Comparison of ENCODE assay signal across 8 mouse cellular contexts in genomic region chr19:46045696-46046311, GRCm38 (mm10). TPM values are rescaled to one million over a fixed set of nuclear protein-coding genes. Genes with fewer than 3 reads are reported as not detected.
A peak's percentile ranks its signal among the peaks of the same experiment; 100 is the strongest.
DNase-seq lines count a peak whose midpoint lies in the region; ATAC-seq lines count a peak whose summit lies in the region.

No protein-coding gene starts in this region.

- H3K27ac ChIP-seq in forebrain, embryonic 16.5 days (ENCODE audit: low read length), result peak overlapping the region; percentile 98
- H3K27ac ChIP-seq in hindbrain, embryonic 11.5 days (ENCODE audit: low read depth, low read length), result peak overlapping the region; percentile 96
- H3K27ac ChIP-seq in limb, embryonic 10.5 days, result peak overlapping the region; percentile 97

- H3K9ac ChIP-seq in forebrain, embryonic 16.5 days (replicated peaks; ENCODE audit: low read depth, low read length), result peak overlapping the region; percentile 98
- H3K9ac ChIP-seq in hindbrain, embryonic 11.5 days (ENCODE audit: low read depth, low read length), result peak overlapping the region; percentile 92

- WGBS in forebrain, embryonic 16.5 days, result 0% methylated on average over 6 of the region's 7 CpGs
- 2% methylated on average over 7 of the region's 7 CpGs for WGBS in hindbrain, embryonic 11.5 days
- WGBS in limb, embryonic 10.5 days, result under 1% methylated on average over 7 of the region's 7 CpGs

- peak overlapping the region; percentile 79 for H3K4me2 ChIP-seq in forebrain, embryonic 16.5 days (ENCODE audit: low read length)
- H3K4me2 ChIP-seq in hindbrain, embryonic 11.5 days (replicated peaks; ENCODE audit: low read depth, low read length), result peak overlapping the region; percentile 90

- peak; percentile 29 for ATAC-seq in forebrain, embryonic 16.5 days
- ATAC-seq in hindbrain, embryonic 11.5 days (ENCODE audit: low FRiP score), result peak; percentile 9

- peak overlapping the region; percentile 87 for H3K4me3 ChIP-seq in forebrain, embryonic 16.5 days (replicated peaks; ENCODE audit: low read length)
- H3K4me3 ChIP-seq in hindbrain, embryonic 11.5 days (ENCODE audit: low read depth, low read length), result peak overlapping the region; percentile 72
- H3K4me3 ChIP-seq in limb, embryonic 10.5 days, result peak overlapping the region; percentile 96

- no peaks in the 10 kb centered on the region for H3K36me3 ChIP-seq in forebrain, embryonic 16.5 days (ENCODE audit: control insufficient read depth, insufficient read depth)
- no peaks in the 10 kb centered on the region for H3K36me3 ChIP-seq in hindbrain, embryonic 11.5 days (ENCODE audit: control insufficient read depth, insufficient read depth, low read length)
- no peaks in the 10 kb centered on the region for H3K36me3 ChIP-seq in limb, embryonic 10.5 days
- no peaks in the 10 kb centered on the region for H3K36me3 ChIP-seq in splenic B cell, adult 2 months (ENCODE audit: control insufficient read depth, insufficient read depth, low read length, poor library complexity, severe bottlenecking)

- no peaks in the 10 kb centered on the region for H3K27me3 ChIP-seq in forebrain, embryonic 16.5 days (replicated peaks; ENCODE audit: control insufficient read depth, insufficient read depth, low read length)
- H3K27me3 ChIP-seq in hindbrain, embryonic 11.5 days (ENCODE audit: control insufficient read depth, insufficient read depth, low read length), result no peaks in the 10 kb centered on the region
- no peaks in the 10 kb centered on the region for H3K27me3 ChIP-seq in limb, embryonic 10.5 days (ENCODE audit: low read depth, poor library complexity, severe bottlenecking)
- H3K27me3 ChIP-seq in splenic B cell, adult 2 months (ENCODE audit: control insufficient read depth, insufficient read depth, low read length, poor library complexity, severe bottlenecking), result no peaks in the 10 kb centered on the region

- peak; percentile 47 to 65 for DNase-seq in layer of hippocampus, adult 8-10 months (ENCODE audit: low spot score in 2 of 2)
- DNase-seq in layer of hippocampus, postnatal 14 days (ENCODE audit: low spot score in 2 of 2), result no peak
- peak; percentile 87 for DNase-seq in brain, adult 2 months (ENCODE audit: low read depth, low spot score)
- no peak for DNase-seq in hindbrain, embryonic 11.5 days (ENCODE audit: low spot score)
- DNase-seq in limb, embryonic 10.5 days (ENCODE audit: low spot score), result peak; percentile 74
- peak; percentile 71 for DNase-seq in mesoderm, embryonic 11.5 days (ENCODE audit: low read depth, low spot score)
- DNase-seq in splenic B cell, adult 2 months (ENCODE audit: low read depth, low spot score), result peak; percentile 31

- H3K4me1 ChIP-seq in forebrain, embryonic 16.5 days (replicated peaks; ENCODE audit: control insufficient read depth, insufficient read depth, low read length), result peaks cover 47% of the 10 kb centered on the region
- H3K4me1 ChIP-seq in hindbrain, embryonic 11.5 days (replicated peaks; ENCODE audit: control insufficient read depth, insufficient read depth, low read length), result peaks cover 28% of the 10 kb centered on the region
- H3K4me1 ChIP-seq in limb, embryonic 10.5 days, result peaks cover 65% of the 10 kb centered on the region

- H3K9me3 ChIP-seq in forebrain, embryonic 16.5 days (ENCODE audit: control insufficient read depth, low read length), result no peaks in the 10 kb centered on the region
- H3K9me3 ChIP-seq in hindbrain, embryonic 11.5 days (ENCODE audit: control insufficient read depth, low read length), result no peaks in the 10 kb centered on the region
- H3K9me3 ChIP-seq in limb, embryonic 10.5 days (replicated peaks), result no peaks in the 10 kb centered on the region

RNA-seq across cellular contexts. Expression of gene Ldb1, which starts 0.8 kb away (rescaled TPM):
- total RNA-seq in layer of hippocampus, adult 8-10 months (2022), result 100 to 1,000 TPM; 109 to 123 (median 120) TPM
- total RNA-seq in layer of hippocampus, postnatal 14 days (2021), result 100 to 1,000 TPM in 1 of 2 experiments, 10 to 100 TPM in 1; 95.3 to 103 TPM
- polyA plus RNA-seq in forebrain, embryonic 16.5 days (2015; fragmentation: Nextera tagmentation; extraction: Ambion mirVana), result 120 and 130 TPM in 2 replicates
- 87.9 and 95.8 TPM in 2 replicates for polyA plus RNA-seq in hindbrain, embryonic 11.5 days (2014; fragmentation: Nextera tagmentation; extraction: Ambion mirVana)
- 96.4 and 104 TPM in 2 replicates for polyA plus RNA-seq in limb, embryonic 10.5 days (2016; fragmentation: Nextera tagmentation; extraction: Ambion mirVana)

RNA-seq across cellular contexts. Expression of gene Pprc1, which starts 1.1 kb away (rescaled TPM):
- total RNA-seq in layer of hippocampus, adult 8-10 months (2022), result 10 to 100 TPM; 26.4 to 34.8 (median 32.4) TPM
- 10 to 100 TPM; 23.4 to 29.0 TPM for total RNA-seq in layer of hippocampus, postnatal 14 days (2021)
- 21.8 and 25.9 TPM in 2 replicates for polyA plus RNA-seq in forebrain, embryonic 16.5 days (2015; fragmentation: Nextera tagmentation; extraction: Ambion mirVana)
- 42.7 and 45.8 TPM in 2 replicates for polyA plus RNA-seq in hindbrain, embryonic 11.5 days (2014; fragmentation: Nextera tagmentation; extraction: Ambion mirVana)
- polyA plus RNA-seq in limb, embryonic 10.5 days (2016; fragmentation: Nextera tagmentation; extraction: Ambion mirVana), result 63.0 and 73.3 TPM in 2 replicates

RNA-seq across cellular contexts. Expression of gene Nolc1, which starts 29.9 kb away (rescaled TPM):
- total RNA-seq in layer of hippocampus, adult 8-10 months (2022), result 10 to 100 TPM; 44.8 to 51.0 (median 47.7) TPM
- 10 to 100 TPM; 39.9 to 40.7 TPM for total RNA-seq in layer of hippocampus, postnatal 14 days (2021)
- polyA plus RNA-seq in forebrain, embryonic 16.5 days (2015; fragmentation: Nextera tagmentation; extraction: Ambion mirVana), result 79.5 and 80.8 TPM in 2 replicates
- polyA plus RNA-seq in hindbrain, embryonic 11.5 days (2014; fragmentation: Nextera tagmentation; extraction: Ambion mirVana), result 102 and 103 TPM in 2 replicates
- polyA plus RNA-seq in limb, embryonic 10.5 days (2016; fragmentation: Nextera tagmentation; extraction: Ambion mirVana), result 145 and 186 TPM in 2 replicates

RNA-seq across cellular contexts. Expression of gene Hps6, which starts 42.5 kb away (rescaled TPM):
- total RNA-seq in layer of hippocampus, adult 8-10 months (2022), result 1 to 10 TPM; 6.1 to 8.8 (median 8.2) TPM
- total RNA-seq in layer of hippocampus, postnatal 14 days (2021), result 1 to 10 TPM; 4.9 to 5.9 TPM
- polyA plus RNA-seq in forebrain, embryonic 16.5 days (2015; fragmentation: Nextera tagmentation; extraction: Ambion mirVana), result 3.4 and 3.7 TPM in 2 replicates
- polyA plus RNA-seq in hindbrain, embryonic 11.5 days (2014; fragmentation: Nextera tagmentation; extraction: Ambion mirVana), result 1.0 and 1.9 TPM in 2 replicates
- polyA plus RNA-seq in limb, embryonic 10.5 days (2016; fragmentation: Nextera tagmentation; extraction: Ambion mirVana), result 4.7 and 5.3 TPM in 2 replicates

RNA-seq across cellular contexts. Expression of gene Armh3, which starts 47.5 kb away (rescaled TPM):
- total RNA-seq in layer of hippocampus, adult 8-10 months (2022), result 10 to 100 TPM; 18.4 to 24.1 (median 22.3) TPM
- 10 to 100 TPM; 21.0 to 21.3 TPM for total RNA-seq in layer of hippocampus, postnatal 14 days (2021)
- 23.8 and 25.3 TPM in 2 replicates for polyA plus RNA-seq in forebrain, embryonic 16.5 days (2015; fragmentation: Nextera tagmentation; extraction: Ambion mirVana)
- polyA plus RNA-seq in hindbrain, embryonic 11.5 days (2014; fragmentation: Nextera tagmentation; extraction: Ambion mirVana), result 13.7 and 15.3 TPM in 2 replicates
- polyA plus RNA-seq in limb, embryonic 10.5 days (2016; fragmentation: Nextera tagmentation; extraction: Ambion mirVana), result 18.0 and 20.1 TPM in 2 replicates

Comparison
In these comparisons a context has a peak if more than half of its experiments do, and no peak if none do; other contexts are left out.
1. DNase-seq: peak in layer of hippocampus, adult 8-10 months (2 of 2), brain, adult 2 months (single experiment), limb, embryonic 10.5 days (single experiment), mesoderm, embryonic 11.5 days (single experiment) and splenic B cell, adult 2 months (single experiment); none in layer of hippocampus, postnatal 14 days (0 of 2) and hindbrain, embryonic 11.5 days (single experiment).
2. Peak in every context shown above with its lines, with median percentiles within 50 percentile points of each other: H3K27ac ChIP-seq and H3K4me3 ChIP-seq.